Mouse (Mus musculus): Measurements from ENCODE around the gene Naaladl1.

GRCm38 (mm10) chr19:6136397-6136796, 30.8 kb downstream of the Naaladl1 start:
- TF ChIP-seq CTCF (IDR thresholded peaks at IDR 0.05; ENCODE audit: extremely low read depth, insufficient read depth, low read length) (no peak), POLR2A (IDR thresholded peaks at IDR 0.05; ENCODE audit: extremely low read depth, insufficient read depth, low read length) (no peak)
